Mouse (Mus musculus) G1E (cell line): ENCODE measurements around the gene Camkv.

Experiments used
- CTCF ChIP-seq: IDR thresholded peaks from 2 replicates; pipeline ENCODE4 v1.5.1; 2012; ENCODE audit warnings: low read depth, low read length, inconsistent platforms, mixed read lengths
- GATA1 ChIP-seq: IDR thresholded peaks from 2 replicates; pipeline ENCODE4 v1.6.1; 2012; ENCODE audit warnings: borderline replicate concordance, low read length, inconsistent platforms, mixed read lengths
- GATA2 ChIP-seq: IDR thresholded peaks from 2 replicates; pipeline ENCODE4 v1.6.1; 2012; ENCODE audit warnings: low read depth, low read length, inconsistent platforms, borderline replicate concordance

DNA sequence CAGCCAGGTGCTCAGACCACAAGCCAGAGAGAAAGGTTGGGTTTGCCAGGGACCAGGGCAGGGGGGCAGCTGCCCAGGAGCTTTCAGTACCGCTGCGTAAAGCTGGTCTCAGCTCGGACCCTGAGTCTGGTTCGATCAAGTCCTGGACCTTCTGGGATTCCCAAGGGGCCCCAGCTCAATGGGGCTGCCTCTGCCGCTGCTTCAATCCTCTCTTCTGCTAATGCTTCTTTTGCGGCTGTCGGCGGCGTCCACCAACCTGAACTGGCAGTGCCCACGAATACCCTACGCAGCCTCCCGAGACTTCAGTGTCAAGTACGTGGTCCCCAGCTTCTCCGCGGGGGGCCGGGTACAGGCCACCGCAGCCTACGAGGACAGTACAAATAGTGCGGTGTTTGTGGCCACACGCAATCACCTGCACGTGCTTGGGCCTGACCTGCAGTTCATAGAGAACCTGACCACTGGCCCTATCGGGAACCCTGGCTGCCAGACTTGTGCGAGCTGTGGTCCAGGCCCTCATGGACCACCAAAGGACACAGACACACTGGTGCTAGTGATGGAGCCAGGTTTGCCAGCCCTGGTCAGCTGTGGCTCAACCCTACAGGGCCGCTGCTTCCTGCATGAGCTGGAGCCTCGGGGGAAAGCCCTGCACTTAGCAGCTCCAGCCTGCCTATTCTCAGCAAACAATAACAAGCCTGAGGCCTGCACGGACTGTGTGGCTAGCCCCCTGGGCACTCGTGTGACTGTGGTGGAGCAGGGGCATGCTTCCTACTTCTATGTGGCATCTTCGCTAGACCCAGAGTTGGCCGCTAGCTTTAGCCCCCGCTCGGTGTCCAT is 28.3 kb upstream of the Camkv start:
- no peak for TF ChIP-seq CTCF
- no peak for TF ChIP-seq GATA1
- no peak for TF ChIP-seq GATA2
